Mouse (Mus musculus) liver, embryonic 14.5 days (tissue): ENCODE data around the gene Fam189a2. TPM values are rescaled to one million over a fixed set of nuclear protein-coding genes. Genes with fewer than 3 reads are reported as not detected.

Experiments
- ATAC-seq: fragments of 200-750 bp; cut with Nextera tagmentation; 2 replicates; pipeline ENCODE4 v1.8.0; 2017; ENCODE audit warnings: moderate number of reproducible peaks, mild to moderate bottlenecking, moderate library complexity; ENCODE audit not compliant: insufficient read depth
- DNase-seq, 3 experiments: peaks; one replicate each; pipeline ENCODE4 v3.0.0-alpha.2; 2012 to 2013; ENCODE audit warnings: low read depth in 3 of 3, low spot score in 3 of 3
- H3K27ac ChIP-seq: fragments of 300-500 bp; sonication (generic); 2 replicates; pipeline ENCODE4 v1.5.1; 2014; ENCODE audit warnings: moderate library complexity, mild to moderate bottlenecking, control low read depth, inconsistent platforms
- H3K27me3 ChIP-seq: fragments of 300-500 bp; sonication (generic); 2 replicates; pipeline ENCODE4 v1.6.1; 2014; ENCODE audit warnings: mild to moderate bottlenecking, low read length, moderate library complexity; ENCODE audit not compliant: control insufficient read depth, insufficient read depth
- H3K36me3 ChIP-seq: fragments of 300-500 bp; sonication (generic); replicated peaks from 2 replicates; pipeline ENCODE4 v1.6.1; 2014; ENCODE audit warnings: low read depth; ENCODE audit not compliant: control insufficient read depth, insufficient read depth
- H3K4me1 ChIP-seq, 2 experiments: fragments of 200-500 bp in 1 of 2; fragments of 300-500 bp in 1 of 2; sonication (generic) in 1 of 2; replicated peaks; 2 replicates each; pipeline ENCODE4 v1.6.1; 2012 to 2014; ENCODE audit warnings: antibody characterized with exemption in 1 of 2, inconsistent platforms in 1 of 2, low read length in 1 of 2; ENCODE audit not compliant: control insufficient read depth in 2 of 2, insufficient read depth in 2 of 2
- H3K4me2 ChIP-seq: fragments of 300-500 bp; sonication (generic); 2 replicates; pipeline ENCODE4 v1.6.1; 2014; ENCODE audit warnings: low read depth, mild to moderate bottlenecking, control low read depth, moderate library complexity
- H3K4me3 ChIP-seq, 2 experiments: fragments of 200-500 bp in 1 of 2; fragments of 300-500 bp in 1 of 2; sonication (generic) in 1 of 2; 2 replicates each; pipeline ENCODE4 v1.5.1; 2012 to 2014; ENCODE audit warnings: low read depth in 2 of 2, low read length in 2 of 2, mild to moderate bottlenecking in 2 of 2, control low read depth in 1 of 2, inconsistent platforms in 1 of 2, moderate library complexity in 1 of 2; ENCODE audit not compliant: insufficient read depth in 1 of 2
- H3K9ac ChIP-seq: fragments of 300-500 bp; sonication (generic); replicated peaks from 2 replicates; pipeline ENCODE4 v1.6.1; 2014; ENCODE audit warnings: mild to moderate bottlenecking, control low read depth, moderate library complexity
- H3K9me3 ChIP-seq: fragments of 300-500 bp; sonication (generic); 2 replicates; pipeline ENCODE4 v1.6.1; 2016; ENCODE audit warnings: low read length, mixed read lengths; ENCODE audit not compliant: control insufficient read depth
- CTCF ChIP-seq: IDR thresholded peaks from 2 replicates; pipeline ENCODE4 v1.5.1; 2016; ENCODE audit warnings: antibody characterized with exemption, low read depth, control low read depth
- EP300 ChIP-seq: IDR thresholded peaks from 2 replicates; pipeline ENCODE4 v1.6.1; 2016; ENCODE audit warnings: antibody characterized with exemption, low read depth
- WGBS: fragments of 180-500 bp; shearing (Covaris S2); extraction: QIAGEN DNeasy Blood & Tissue Kit; methylation state at CpG from one replicate; pipeline ENCODE4 v1.1.7; 2014; ENCODE audit not compliant: insufficient replicate concordance; 5-methylcytosine and 5-hydroxymethylcytosine counted together
- polyA plus RNA-seq, 2 experiments: library from polyadenylated mRNA; depleted of rRNA in 1 of 2; stranded (reverse) in 1 of 2; unstranded in 1 of 2; fragments of >200 nt; fragmentation: Nextera tagmentation in 1 of 2; extraction: Ambion mirVana in 1 of 2; gene quantifications; 2 replicates each; pipeline versions ENCODE4 v1.2.1 to v1.2.3; 2012 to 2014

Gene Fam189a2
- polyA plus RNA-seq, 2 experiments = 0.32 TPM; not detected in 1

DNA sequence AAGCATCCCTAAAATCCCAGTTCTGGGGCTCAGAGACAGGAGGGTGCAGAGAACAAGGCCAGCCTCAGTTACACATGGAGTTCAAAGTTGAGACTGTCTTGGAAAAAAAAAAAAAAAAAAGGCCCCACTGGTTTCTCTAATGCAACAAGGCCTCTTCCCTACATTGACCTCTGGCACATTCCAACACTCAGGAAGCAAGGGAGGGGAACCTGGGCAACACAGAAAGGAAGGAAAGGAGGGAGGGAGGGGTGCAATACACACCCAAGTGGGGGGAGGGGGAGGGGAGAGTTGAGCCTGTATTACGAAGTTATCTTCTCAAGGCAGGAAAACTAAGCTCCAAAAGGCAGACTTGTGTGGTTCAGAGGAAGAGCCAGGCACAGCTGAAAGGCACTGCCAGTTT, 13.4 kb downstream of the Fam189a2 start:
- H3K9me3 ChIP-seq = no peaks in the 10 kb centered on the region
- DNase-seq (no peak), ATAC-seq (no peak)
- no peak overlapping the region for H3K4me2 ChIP-seq
- TF ChIP-seq EP300 (no peak), CTCF (no peak)
- no peak overlapping the region for H3K27ac ChIP-seq
- peaks cover 0 to 3% of the 10 kb centered on the region in 2 experiments; a peak in 1 of 4 replicates for H3K4me1 ChIP-seq
- no peak overlapping the region for H3K9ac ChIP-seq
- no peaks in the 10 kb centered on the region for H3K36me3 ChIP-seq
- WGBS = 3% methylated on average over 1 of the region's 1 CpGs
- H3K4me3 ChIP-seq = no peak overlapping the region
- H3K27me3 ChIP-seq = no peaks in the 10 kb centered on the region

DNA sequence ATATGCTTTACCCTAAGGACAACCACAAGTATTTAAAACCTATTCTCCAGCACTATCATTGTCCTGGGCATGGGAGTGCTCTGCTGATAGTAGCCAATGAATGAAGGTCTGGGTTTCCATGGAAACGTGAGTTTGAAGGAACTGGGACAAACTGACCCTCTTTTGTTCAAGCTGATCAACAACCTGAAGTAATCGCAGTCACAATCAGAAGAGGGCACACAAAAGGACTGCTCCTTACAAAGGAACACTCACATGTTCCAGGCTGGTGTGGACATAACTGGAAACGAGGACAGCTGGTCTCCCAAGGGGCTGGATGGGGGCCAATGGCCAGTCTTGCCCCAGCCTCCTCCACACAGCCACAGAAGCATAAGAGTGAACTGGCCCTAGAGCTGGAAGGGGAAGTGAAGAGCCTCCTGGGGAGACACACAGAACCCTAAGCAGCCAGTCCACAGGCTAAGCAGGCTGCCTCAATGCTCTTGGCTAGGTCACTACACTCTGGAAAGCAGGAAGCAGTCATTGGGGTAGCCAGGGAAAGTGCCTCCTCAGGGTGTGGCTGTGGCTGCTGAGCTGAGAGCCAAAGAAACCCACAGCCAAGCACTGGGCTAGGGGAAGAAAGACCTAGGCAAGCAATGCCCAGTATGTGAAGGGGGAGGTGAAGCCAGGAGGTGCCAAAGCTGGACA, 14.0 kb downstream of the Fam189a2 start:
- whole genome bisulfite sequencing = 30% methylated on average over 3 of the region's 3 CpGs
- Histone ChIP-seq H3K36me3 (no peaks in the 10 kb centered on the region), H3K4me1 (peaks cover 0 to 3% of the 10 kb centered on the region in 2 experiments; a peak in 1 of 4 replicates), H3K4me3 (no peak overlapping the region), H3K27ac (no peak overlapping the region), H3K9ac (no peak overlapping the region), H3K27me3 (no peaks in the 10 kb centered on the region), H3K9me3 (no peaks in the 10 kb centered on the region), H3K4me2 (no peak overlapping the region)
- ATAC-seq (no peak), DNase-seq (no peak)
- TF ChIP-seq EP300 (no peak), CTCF (no peak)

DNA sequence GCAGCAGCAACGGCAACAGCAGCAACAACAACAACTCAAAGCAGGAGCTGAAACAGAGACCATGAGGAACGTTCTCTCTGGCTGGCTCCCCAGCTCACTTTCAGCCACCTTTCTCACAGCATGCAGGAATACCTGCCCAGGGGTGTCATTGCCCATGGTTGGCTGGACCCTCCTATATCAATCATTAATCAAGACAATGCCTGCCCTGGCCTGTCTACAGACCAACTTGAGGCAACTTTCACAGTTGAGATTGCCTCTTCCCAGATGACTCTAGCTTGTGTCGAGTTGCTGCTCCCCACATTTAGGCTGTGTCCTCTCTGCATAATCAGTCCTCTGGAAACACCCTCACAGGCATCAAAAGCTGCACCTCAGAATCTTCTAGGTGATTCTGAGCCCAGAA, 17.6 kb downstream of the Fam189a2 start:
- H3K9ac ChIP-seq = no peak overlapping the region

DNA sequence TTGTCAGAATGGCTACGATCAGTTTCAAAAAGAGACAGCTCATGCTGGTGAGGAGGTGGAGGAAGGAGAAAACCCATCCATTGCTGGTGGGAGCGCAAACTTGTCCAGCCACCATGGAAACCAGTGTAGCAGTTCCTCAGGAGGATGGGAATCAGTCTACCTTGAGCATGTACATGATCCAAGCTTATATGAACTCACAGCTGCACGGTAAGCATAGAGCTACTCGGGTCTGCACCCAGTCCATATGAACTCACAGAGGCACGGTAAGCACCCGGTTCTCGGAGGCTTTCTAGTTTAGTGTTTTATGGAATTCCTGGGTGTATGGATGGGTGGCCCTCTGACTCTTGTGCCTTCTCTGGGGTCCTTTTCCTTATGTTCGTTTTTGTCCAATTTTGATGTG, 18.3 kb downstream of the Fam189a2 start:
- 67% methylated on average over 8 of the region's 8 CpGs for WGBS
- DNase-seq (no peak), ATAC-seq (no peak)
- H3K36me3 ChIP-seq = no peaks in the 10 kb centered on the region
- no peak overlapping the region for H3K27ac ChIP-seq
- H3K4me1 ChIP-seq = peaks cover 0 to 1% of the 10 kb centered on the region in 2 experiments; a peak in 1 of 4 replicates
- TF ChIP-seq EP300 (no peak), CTCF (no peak)
- H3K9ac ChIP-seq = no peak overlapping the region
- H3K4me2 ChIP-seq = no peak overlapping the region
- no peak overlapping the region for H3K4me3 ChIP-seq
- no peaks in the 10 kb centered on the region for H3K27me3 ChIP-seq
- H3K9me3 ChIP-seq = no peaks in the 10 kb centered on the region

More for the DNA sequence above, 17.6 kb downstream of the Fam189a2 start:
- whole genome bisulfite sequencing = 47% methylated on average over 3 of the region's 3 CpGs
- Histone ChIP-seq H3K4me2 (no peak overlapping the region), H3K27me3 (no peaks in the 10 kb centered on the region), H3K4me3 (no peak overlapping the region), H3K9me3 (no peaks in the 10 kb centered on the region), H3K36me3 (no peaks in the 10 kb centered on the region), H3K4me1 (peaks cover 0 to 3% of the 10 kb centered on the region in 2 experiments; a peak in 1 of 4 replicates), H3K27ac (no peak overlapping the region)
- ATAC-seq = no peak
- no peak for TF ChIP-seq EP300
- no peak for TF ChIP-seq CTCF
- no peak for DNase-seq

DNA sequence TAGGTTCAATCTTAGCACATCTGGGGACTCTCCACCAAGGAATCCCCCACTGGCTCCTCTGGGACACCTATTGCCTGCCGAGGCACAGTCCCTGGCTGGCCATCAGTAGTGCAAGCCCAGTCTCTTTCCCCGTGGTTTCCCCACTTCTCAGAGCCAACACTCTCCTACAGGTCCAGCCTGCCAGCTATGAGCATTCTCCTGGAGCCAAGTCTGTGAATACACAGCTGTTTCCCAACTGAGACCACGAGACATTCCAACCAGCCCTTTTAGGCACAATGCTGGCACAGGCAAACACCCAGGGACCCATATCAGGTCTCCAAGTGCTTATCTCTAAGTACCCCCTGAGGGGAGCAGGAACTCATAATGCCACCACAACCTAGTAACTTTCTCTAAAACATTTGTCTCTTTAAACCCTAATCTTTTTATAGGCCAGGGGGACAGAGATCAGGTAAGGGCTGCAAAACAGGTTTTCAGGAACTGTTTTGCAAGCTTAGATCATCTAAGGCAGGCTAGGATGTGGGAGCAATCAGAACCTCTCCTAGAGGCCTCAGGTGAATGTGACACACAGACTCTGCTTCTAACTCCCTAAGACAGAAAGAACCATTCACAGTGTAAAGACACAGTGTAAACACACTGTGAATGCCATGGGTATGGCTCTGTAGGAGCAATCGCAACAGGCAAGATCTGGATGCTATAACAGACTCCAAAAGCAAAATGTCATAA, 23.0 kb downstream of the Fam189a2 start:
- Histone ChIP-seq H3K36me3 (no peaks in the 10 kb centered on the region), H3K9ac (no peak overlapping the region), H3K27me3 (no peaks in the 10 kb centered on the region), H3K27ac (no peak overlapping the region), H3K4me1 (no peaks in the 10 kb centered on the region), H3K9me3 (no peaks in the 10 kb centered on the region), H3K4me3 (no peak overlapping the region), H3K4me2 (no peak overlapping the region)
- 35% methylated on average over 4 of the region's 4 CpGs for WGBS
- no peak for TF ChIP-seq CTCF
- no peak for DNase-seq
- no peak for ATAC-seq
